Comparison of ENCODE assay signal across 23 mouse cellular contexts in the genomic region with DNA sequence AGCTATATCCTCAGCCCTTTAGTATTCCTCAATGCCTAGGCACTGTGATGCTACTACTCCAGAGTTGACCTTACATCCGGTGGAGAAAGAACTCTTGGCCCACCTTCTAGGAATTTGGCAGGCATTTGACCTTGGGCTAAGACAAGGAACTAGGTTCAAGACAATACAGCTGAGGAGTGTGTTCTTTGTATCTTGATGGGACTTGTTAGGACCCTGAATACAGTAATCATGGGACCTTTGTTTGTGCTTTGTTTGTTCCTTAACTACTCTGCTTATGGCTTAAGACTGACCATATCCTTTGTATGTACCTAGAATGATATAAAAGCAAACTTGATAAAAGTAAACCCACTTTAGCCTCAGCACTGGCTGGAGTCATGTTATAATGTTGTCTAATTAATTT.
DNase-seq lines count a peak whose midpoint lies in the region; ATAC-seq and TF ChIP-seq lines count a peak whose summit lies in the region.
"Had no signal": no experiment of that assay in that cellular context is flagged by ENCODE, and none has a peak within 500 bp of the region (broad histone marks: within the 10 kb centered on the region; RNA-seq: fewer than 3 reads in every experiment).

No protein-coding gene starts in this region.

- H3K4me1 ChIP-seq in heart, embryonic 11.5 days (ENCODE audit: control insufficient read depth, insufficient read depth, low read length): no peaks in the 10 kb centered on the region
- H3K4me1 ChIP-seq in ES-Bruce4 (ENCODE audit: control insufficient read depth, insufficient read depth, low read length): peaks cover 6% of the 10 kb centered on the region

- no peak for ATAC-seq in heart, embryonic 11.5 days (replicated peaks; ENCODE audit: insufficient number of reproducible peaks, low FRiP score, low TSS enrichment)
- ATAC-seq: forebrain, embryonic 14.5 days; forebrain, postnatal 0 days; intestine, postnatal 0 days; Patski had no signal

- no peaks in the 10 kb centered on the region for H3K36me3 ChIP-seq in heart, embryonic 11.5 days (ENCODE audit: control insufficient read depth, insufficient read depth, low read length)
- H3K36me3 ChIP-seq in ES-Bruce4 (ENCODE audit: control insufficient read depth, insufficient read depth, low read length, poor library complexity, severe bottlenecking): no peaks in the 10 kb centered on the region
- H3K36me3 ChIP-seq: embryonic facial prominence, embryonic 12.5 days; embryonic facial prominence, embryonic 15.5 days; heart, embryonic 10.5 days; hindbrain, embryonic 12.5 days; hindbrain, embryonic 15.5 days had no signal

- H3K27ac ChIP-seq in heart, embryonic 11.5 days (ENCODE audit: low read depth, low read length): no peak overlapping the region
- H3K27ac ChIP-seq in ES-Bruce4 (ENCODE audit: insufficient read depth, low read length): peak overlapping the region; percentile 83
- H3K27ac ChIP-seq: embryonic facial prominence, embryonic 12.5 days; embryonic facial prominence, embryonic 15.5 days; gastrocnemius, adult 2 months; heart, adult 2 months; heart, embryonic 10.5 days; hindbrain, embryonic 12.5 days; hindbrain, embryonic 15.5 days had no signal

- TF ChIP-seq CTCF in ES-Bruce4 (IDR thresholded peaks at IDR 0.05; ENCODE audit: low read depth, low read length): no peak

- H3K9ac ChIP-seq in heart, embryonic 11.5 days (ENCODE audit: low read depth, low read length): no peak overlapping the region
- H3K9ac ChIP-seq in ES-Bruce4 (ENCODE audit: low read depth, poor library complexity, severe bottlenecking): no peak overlapping the region
- H3K9ac ChIP-seq: embryonic facial prominence, embryonic 12.5 days; embryonic facial prominence, embryonic 15.5 days; forebrain, postnatal 0 days; hindbrain, embryonic 12.5 days; hindbrain, embryonic 15.5 days had no signal

- no peak for TF ChIP-seq POLR2A in ES-Bruce4 (IDR thresholded peaks at IDR 0.05; ENCODE audit: insufficient read depth, low read length)

- 78% methylated on average over 1 of the region's 1 CpGs for WGBS in heart, embryonic 11.5 days (ENCODE audit: insufficient replicate concordance)

- no peaks in the 10 kb centered on the region for H3K27me3 ChIP-seq in heart, embryonic 11.5 days (ENCODE audit: control insufficient read depth, insufficient read depth, low read length)
- peaks cover 1% of the 10 kb centered on the region; the same call in 1 of the 2 replicates for H3K27me3 ChIP-seq in ES-Bruce4 (ENCODE audit: control insufficient read depth, insufficient read depth, low read length, poor library complexity, severe bottlenecking)
- H3K27me3 ChIP-seq: embryonic facial prominence, embryonic 12.5 days; embryonic facial prominence, embryonic 15.5 days; hindbrain, embryonic 12.5 days; hindbrain, embryonic 15.5 days had no signal

- no peak for TF ChIP-seq EP300 in ES-Bruce4 (IDR thresholded peaks at IDR 0.05; ENCODE audit: insufficient read depth, low read depth, low read length)

- no peaks in the 10 kb centered on the region for H3K9me3 ChIP-seq in heart, embryonic 11.5 days (replicated peaks; ENCODE audit: control insufficient read depth, low read length)
- peaks cover 6% of the 10 kb centered on the region for H3K9me3 ChIP-seq in ES-Bruce4 (replicated peaks; ENCODE audit: control insufficient read depth, insufficient read depth, low read length, poor library complexity, severe bottlenecking)
- H3K9me3 ChIP-seq: embryonic facial prominence, embryonic 12.5 days; embryonic facial prominence, embryonic 15.5 days; heart, embryonic 10.5 days; hindbrain, embryonic 12.5 days had no signal

- no peak overlapping the region for H3K4me3 ChIP-seq in heart, embryonic 11.5 days (ENCODE audit: low read depth, low read length)
- no peak overlapping the region for H3K4me3 ChIP-seq in ES-Bruce4 (ENCODE audit: low read depth, low read length)
- H3K4me3 ChIP-seq: embryonic facial prominence, embryonic 12.5 days; embryonic facial prominence, embryonic 15.5 days; gastrocnemius, adult 2 months; heart, adult 2 months; heart, embryonic 10.5 days; hindbrain, embryonic 12.5 days; hindbrain, embryonic 15.5 days had no signal

- peak; percentile 35 for DNase-seq in heart, adult 11 months
- DNase-seq in R1 (ENCODE audit: low read depth, low spot score) (peak; percentile 92), MN1 (ENCODE audit: low spot score) (no peak)
- no peak for DNase-seq in gastrocnemius, adult 8-10 months (ENCODE audit: low spot score in 2 of 2)
- DNase-seq: adrenal gland, postnatal 14 days; cerebellum, adult 11 months; cerebellum, adult 2 months; cerebellum, adult 9-11 months; cerebellum, postnatal 25 days; forebrain, postnatal 0 days; gastrocnemius, adult 2 months; gastrocnemius, postnatal 25 days; heart, adult 2 months had no signal

- no peak overlapping the region for H3K4me2 ChIP-seq in heart, embryonic 11.5 days
- H3K4me2 ChIP-seq: embryonic facial prominence, embryonic 12.5 days; embryonic facial prominence, embryonic 15.5 days; hindbrain, embryonic 12.5 days; hindbrain, embryonic 15.5 days had no signal

Comparison
In these comparisons a context has a peak if more than half of its experiments do, and no peak if none do; other contexts are left out.
1. DNase-seq: peak in heart, adult 11 months (single experiment) and R1 (single experiment); none in gastrocnemius, adult 8-10 months (0 of 2) and MN1 (single experiment).